Mouse (Mus musculus) cerebellum, postnatal 25 days (tissue): ENCODE measurements around the gene Lck.
A peak's percentile ranks its signal among the peaks of the same experiment; 100 is the strongest.

ENCODE experiments used
- DNase-seq, 2 experiments: peaks; one replicate each; pipeline ENCODE4 v3.0.0; 2021; ENCODE audit warnings: mixed read lengths in 2 of 2

Lck gene

DNA sequence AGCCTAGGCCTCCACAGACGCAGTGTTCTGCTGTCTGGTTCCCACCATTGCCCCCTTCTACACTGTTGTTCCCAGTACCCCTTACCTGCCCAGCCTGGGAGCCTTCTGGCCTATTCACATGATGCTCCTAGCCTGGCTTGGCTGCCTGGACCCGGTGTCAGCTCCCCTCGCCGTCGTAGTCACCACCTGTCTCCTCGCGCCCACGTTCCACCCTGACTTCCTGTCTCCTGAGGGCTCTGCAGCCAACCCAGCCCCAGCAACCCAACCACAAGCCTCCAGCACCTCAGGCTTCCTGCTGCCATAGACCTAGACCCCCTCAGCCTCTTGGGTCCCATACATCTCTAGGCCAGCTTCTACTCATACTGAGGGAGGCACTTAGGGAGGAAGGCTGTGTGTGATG lies at the start of gene Lck:
Gene Lck, minus strand, starts transcription at position 212 of the 400 bp plus-strand sequence.
- no peak for DNase-seq

DNA sequence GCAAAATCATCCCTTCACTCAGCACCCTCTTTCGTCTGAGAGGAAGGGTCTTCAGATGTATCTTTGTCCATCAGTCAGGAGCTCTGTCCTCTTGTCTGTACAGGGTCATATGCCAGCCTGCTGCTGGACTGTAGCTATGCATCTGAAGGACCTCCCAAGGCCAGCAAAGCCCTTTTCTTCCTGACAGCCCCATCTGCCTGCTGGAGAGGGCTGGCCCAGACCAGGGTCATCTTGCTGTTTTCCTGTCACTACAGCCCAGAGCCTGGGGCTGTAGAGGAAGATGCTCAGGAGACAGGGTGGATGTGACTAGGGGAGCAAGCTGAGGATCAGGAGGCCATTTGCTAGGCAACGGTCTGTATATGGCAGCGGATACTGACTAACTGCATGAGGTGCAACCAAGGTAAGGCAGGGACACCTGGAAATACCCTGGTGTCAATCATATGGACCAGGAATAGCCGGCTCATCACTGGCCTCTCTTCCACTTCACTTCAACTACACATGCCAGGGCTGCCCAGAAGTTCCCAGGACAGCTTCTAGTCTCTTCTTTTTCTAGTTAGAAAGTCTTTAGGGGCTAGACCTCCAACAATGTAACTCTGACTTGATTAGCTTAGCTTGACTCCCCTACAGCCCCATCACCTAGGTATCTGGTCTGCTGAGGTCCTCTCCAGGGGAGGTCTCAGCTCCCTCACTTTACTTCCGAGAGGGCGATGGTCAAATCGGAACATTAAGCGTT lies 49.5 kb upstream of the Lck start:
- DNase-seq, result peak; percentile 56 to 64

- peak; percentile 58 to 62 for DNase-seq
Measured at GRCm38 (mm10) chr4:129622120-129622802, 48.8 kb upstream of the Lck start.

DNA sequence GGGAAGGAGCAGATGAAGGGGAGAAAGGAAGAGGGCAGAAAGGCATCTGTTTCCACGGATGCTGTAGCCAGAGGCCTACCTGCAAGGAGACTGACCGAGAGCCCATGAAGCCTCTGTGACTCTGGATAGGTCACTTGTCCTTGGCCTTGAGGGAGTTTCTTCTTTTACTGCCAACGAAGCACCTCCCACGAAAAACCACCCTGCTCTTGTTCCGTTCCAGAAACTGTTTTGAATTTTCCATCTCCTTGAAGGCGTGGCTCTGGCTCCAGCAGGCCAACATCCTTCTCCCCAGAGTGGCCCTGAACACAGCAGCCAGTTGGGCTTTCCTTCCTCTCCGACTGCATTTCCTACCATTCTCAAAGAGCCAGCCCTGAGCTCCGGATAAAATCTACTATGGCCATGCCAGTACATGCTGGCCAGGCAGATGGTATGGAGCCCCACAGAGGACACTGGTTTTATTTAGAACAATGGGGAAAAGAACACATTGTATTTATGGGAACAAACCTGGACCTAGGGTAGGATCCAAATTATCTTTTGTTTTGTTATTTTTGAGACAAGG lies 47.9 kb upstream of the Lck start:
- DNase-seq, result peak; percentile 76 to 79

DNA sequence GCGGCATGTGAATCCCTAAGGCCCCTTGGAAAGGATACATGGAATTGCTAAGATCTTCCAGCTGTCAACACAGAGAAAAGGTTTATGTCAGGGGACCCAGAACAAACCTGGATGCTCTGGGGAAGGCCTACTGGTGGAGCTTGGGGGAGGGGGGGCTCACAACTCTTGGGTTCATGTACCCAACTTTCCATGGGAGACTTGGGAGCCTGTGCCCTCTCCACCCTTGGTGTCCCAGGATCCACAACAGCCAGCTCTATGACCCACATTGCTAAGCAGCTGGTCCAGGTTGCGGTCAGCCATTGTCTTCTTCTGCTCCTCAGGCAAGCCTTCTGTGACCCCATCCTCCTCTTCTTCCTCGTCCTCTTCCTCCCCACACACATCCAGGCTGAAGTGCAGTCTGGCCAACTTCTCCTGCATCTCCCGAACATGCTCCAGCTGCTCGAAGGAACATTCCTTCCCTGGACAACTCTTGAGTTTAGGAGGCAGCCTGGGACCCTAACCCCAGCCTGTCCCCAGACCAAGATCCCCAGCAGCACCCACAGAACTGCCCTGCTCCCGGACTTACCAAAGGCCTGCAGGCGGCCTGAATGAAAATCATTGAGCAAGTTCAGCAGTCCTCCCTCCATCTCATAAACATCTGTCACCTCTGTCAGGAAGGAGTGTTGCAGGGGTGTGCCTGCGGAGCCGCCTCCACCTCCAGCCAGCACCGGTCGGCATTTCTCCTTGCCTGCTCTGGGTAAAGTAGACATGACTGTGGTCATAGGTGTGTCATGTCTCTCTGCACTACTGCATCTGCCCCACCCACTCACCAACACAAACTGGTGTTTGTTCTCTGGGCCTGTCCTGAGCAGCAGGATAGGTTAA lies 47.2 kb upstream of the Lck start:
- DNase-seq, result peak; percentile 33 to 49

- DNase-seq, result peak; percentile 95 to 98
Measured at GRCm38 (mm10) chr4:129618786-129619691, 45.6 kb upstream of the Lck start, which contains the start of gene Iqcc. Gene Iqcc, minus strand, starts transcription at chr4:129619099.

GRCm38 (mm10) chr4:129618031-129618430 lies 44.6 kb upstream of the Lck start:
- DNase-seq, result no peak

DNA sequence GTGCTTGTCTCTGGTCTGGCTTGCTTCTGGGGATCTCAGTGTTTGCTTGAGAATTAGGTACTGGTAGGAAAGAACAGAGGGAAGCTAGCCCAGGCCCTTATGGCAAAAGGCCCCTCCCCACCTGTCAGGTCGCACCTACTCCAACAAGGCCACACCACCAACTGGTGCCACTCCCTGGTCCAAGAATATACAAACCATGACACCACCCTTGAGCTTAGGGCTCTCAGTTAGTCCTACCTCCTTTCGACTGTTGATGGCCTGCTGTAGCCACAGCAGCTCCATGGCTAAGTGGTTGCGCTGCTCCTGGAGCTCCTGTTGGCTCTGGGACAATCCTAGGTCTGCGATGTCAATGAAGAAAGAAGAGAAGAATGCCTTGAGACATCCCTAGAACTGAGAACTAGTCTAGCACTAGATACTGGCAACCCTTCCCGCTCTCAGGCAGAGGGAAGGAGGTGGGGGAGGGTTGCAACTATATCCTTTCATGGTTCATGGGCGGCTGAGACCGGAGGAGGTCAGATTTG lies 43.7 kb upstream of the Lck start:
- no peak for DNase-seq

GRCm38 (mm10) chr4:129616631-129617030 lies 43.2 kb upstream of the Lck start:
- no peak for DNase-seq

DNA sequence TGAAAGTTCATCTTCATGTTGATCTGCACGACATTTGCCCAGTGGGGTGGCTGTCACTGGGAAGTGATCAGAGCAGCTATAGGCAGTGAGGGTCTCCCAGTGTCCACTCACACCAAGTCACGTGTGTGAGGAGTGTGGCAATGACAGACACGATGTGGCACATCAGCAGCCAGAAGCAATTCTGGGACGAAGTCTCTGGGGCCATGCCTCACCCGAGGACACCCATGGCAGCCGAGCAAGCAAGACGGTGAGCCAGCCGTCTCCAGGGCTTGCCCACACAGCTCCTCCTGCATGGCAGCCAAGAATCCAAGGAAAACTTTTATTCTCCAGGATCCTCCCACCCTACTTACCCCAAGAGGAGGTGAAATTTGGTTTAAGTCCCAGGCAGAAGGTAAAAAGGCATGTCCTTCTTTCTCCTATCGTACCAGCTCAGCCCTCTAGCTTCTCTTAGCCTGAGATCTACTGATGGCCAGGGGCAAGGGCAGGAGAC lies 42.4 kb upstream of the Lck start:
- no peak for DNase-seq

DNA sequence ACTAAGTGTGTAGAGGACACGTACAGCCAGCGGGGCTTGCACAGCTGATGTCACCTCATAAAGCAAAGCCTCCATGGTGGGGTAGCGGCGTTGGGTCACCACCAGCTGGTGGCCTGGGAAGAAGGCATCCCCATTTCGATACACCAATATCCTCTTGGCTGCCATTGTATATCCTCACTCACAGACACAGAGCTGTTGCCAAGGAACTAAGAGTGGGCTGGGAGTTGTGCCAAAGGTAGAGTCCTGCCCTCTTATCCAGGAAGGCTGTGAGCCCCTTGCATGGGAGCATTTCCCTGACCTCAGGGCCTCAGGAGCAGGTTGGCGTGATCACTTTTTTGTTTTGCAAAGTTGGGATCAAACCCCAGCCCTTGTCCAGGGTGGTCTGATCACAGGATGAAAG lies 40.7 kb upstream of the Lck start, which contains the start of gene Dcdc2b:
Gene Dcdc2b, minus strand, starts transcription at position 165 of the 400 bp plus-strand sequence.
- peak in 1 of 2 experiments; percentile 43 for DNase-seq

DNA sequence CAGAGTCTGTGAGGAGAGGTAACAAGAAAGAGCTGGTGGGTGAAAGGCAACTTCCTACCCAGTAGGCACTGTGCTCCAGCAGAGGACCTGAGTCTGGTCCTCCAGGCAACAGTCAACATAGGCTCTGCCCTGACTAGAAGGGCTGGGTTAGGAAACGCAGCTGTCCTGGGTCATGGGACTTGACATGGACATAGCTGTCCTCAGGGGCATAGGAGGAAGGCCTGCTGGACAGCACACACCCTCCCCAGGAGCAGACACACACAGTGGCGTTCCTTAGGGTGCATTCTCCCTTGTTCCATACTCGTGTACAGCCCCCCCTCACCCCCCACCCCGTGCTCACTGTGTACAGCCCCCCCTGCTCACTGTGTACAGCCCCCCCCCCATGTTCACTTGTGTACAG lies 37.0 kb upstream of the Lck start:
- no peak for DNase-seq

- no peak for DNase-seq
Measured at GRCm38 (mm10) chr4:129610026-129610425, 36.6 kb upstream of the Lck start.

GRCm38 (mm10) chr4:129609139-129609631 lies 35.7 kb upstream of the Lck start:
- peak in 1 of 2 experiments; percentile 50 for DNase-seq

- DNase-seq, result peak; percentile 79 to 90
Measured at GRCm38 (mm10) chr4:129608426-129609025, 35.1 kb upstream of the Lck start.

GRCm38 (mm10) chr4:129600233-129601158 lies 27.1 kb upstream of the Lck start, which contains the start of the genes Eif3i and Tmem234:
Gene Eif3i, minus strand, starts transcription at chr4:129600648.
Gene Tmem234, plus strand, starts transcription at chr4:129600668.
- DNase-seq, result peak; percentile 81 to 87

DNA sequence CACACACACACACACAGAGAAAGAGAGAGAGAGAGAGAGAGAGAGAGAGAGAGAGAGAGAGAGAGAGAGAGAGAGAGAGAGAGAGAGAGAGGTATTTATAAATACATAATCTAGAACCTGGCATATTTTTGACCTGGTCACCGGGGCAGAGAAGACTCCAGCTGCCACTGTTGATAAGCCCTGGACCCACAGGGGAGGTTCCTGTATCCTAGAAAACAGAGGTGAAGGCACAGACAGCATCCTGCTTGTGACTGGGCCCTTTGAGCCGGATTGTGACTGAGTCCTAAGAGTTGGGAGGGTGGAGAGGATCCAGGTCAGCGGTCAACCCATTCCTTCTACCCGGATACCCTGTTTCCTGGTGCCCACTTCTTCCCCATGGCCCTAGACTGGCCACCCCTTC lies 15.4 kb upstream of the Lck start:
- no peak for DNase-seq

GRCm38 (mm10) chr4:129586943-129587342 lies 13.5 kb upstream of the Lck start:
- DNase-seq, result no peak

GRCm38 (mm10) chr4:129585773-129586172 lies 12.3 kb upstream of the Lck start:
- no peak for DNase-seq
